Mouse (Mus musculus) heart, postnatal 10 days (tissue): ENCODE data around the gene Trappc10. TPM values are rescaled to one million over a fixed set of nuclear protein-coding genes. Genes with fewer than 3 reads are reported as not detected.

Source experiments
- total RNA-seq, 2 experiments: library from RNA; stranded (reverse); gene quantifications; 2 replicates each; pipeline ENCODE4 v1.2.3; 2021

Gene Trappc10
- total RNA-seq, 2 experiments from 2014 or later = 37.9 to 38.1 TPM

Other genes starting within 250 kb of the Trappc10 start
- gene Pfkl, start 234.6 kb downstream of the Trappc10 start, total RNA-seq = 100 to 1,000 TPM; 108 to 119 TPM
- not detected for gene Dnmt3l, start 202.7 kb downstream of the Trappc10 start, total RNA-seq
- not detected for gene Aire, start 201.0 kb downstream of the Trappc10 start, total RNA-seq
- 1 to 10 TPM; 4.4 to 5.4 TPM for gene Icosl, start 175.3 kb downstream of the Trappc10 start, total RNA-seq
- gene D10Jhu81e, start 74.9 kb downstream of the Trappc10 start, total RNA-seq = 100 to 1,000 TPM; 279 to 284 TPM
- gene Pwp2, start 59.5 kb downstream of the Trappc10 start, total RNA-seq = 10 to 100 TPM in 1 of 2 experiments, 1 to 10 TPM in 1; 9.8 to 10.8 TPM
- gene Agpat3, start 107.8 kb upstream of the Trappc10 start, total RNA-seq = 100 to 1,000 TPM; 290 to 296 TPM
- 100 to 1,000 TPM; 120 to 122 TPM for gene Rrp1, start 168.4 kb upstream of the Trappc10 start, total RNA-seq
- gene Cstb, start 181.0 kb upstream of the Trappc10 start, total RNA-seq = 10 to 100 TPM; 41.6 to 42.7 TPM
- gene Pdxk, start 220.3 kb upstream of the Trappc10 start, total RNA-seq = 10 to 100 TPM in 1 of 2 experiments, 1 to 10 TPM in 1; 9.4 to 10.0 TPM